Mouse (Mus musculus) stomach, embryonic 14.5 days (tissue): ENCODE measurements around the gene Islr. TPM values are rescaled to one million over a fixed set of nuclear protein-coding genes. Genes with fewer than 3 reads are reported as not detected.

Experiments used
- ATAC-seq: fragments of 200-750 bp; cut with Nextera tagmentation; 2 replicates; pipeline ENCODE4 v1.8.0; 2017; ENCODE audit warnings: low read depth, moderate TSS enrichment; ENCODE audit not compliant: insufficient number of reproducible peaks, insufficient read depth, low FRiP score
- H3K27ac ChIP-seq: fragments of 300-500 bp; sonication (generic); 2 replicates; pipeline ENCODE4 v1.5.1; 2014; ENCODE audit warnings: mild to moderate bottlenecking, low read length, moderate library complexity, mixed read lengths
- H3K27me3 ChIP-seq: fragments of 300-500 bp; sonication (generic); 2 replicates; pipeline ENCODE4 v1.6.1; 2014; ENCODE audit warnings: low read length, control low read depth, mixed read lengths; ENCODE audit not compliant: control insufficient read depth, insufficient read depth
- H3K36me3 ChIP-seq: fragments of 300-500 bp; sonication (generic); 2 replicates; pipeline ENCODE4 v1.6.1; 2014; ENCODE audit warnings: mild to moderate bottlenecking, control low read depth, low read length, moderate library complexity, mixed read lengths; ENCODE audit not compliant: control insufficient read depth, insufficient read depth
- H3K4me1 ChIP-seq: fragments of 300-500 bp; sonication (generic); 2 replicates; pipeline ENCODE4 v1.6.1; 2014; ENCODE audit warnings: low read length, control low read depth, mixed read lengths; ENCODE audit not compliant: control insufficient read depth, insufficient read depth
- H3K4me2 ChIP-seq: fragments of 300-500 bp; sonication (generic); replicated peaks from 2 replicates; pipeline ENCODE4 v1.6.1; 2014; ENCODE audit warnings: low read depth, low read length, control low read depth
- H3K4me3 ChIP-seq: fragments of 300-500 bp; sonication (generic); 2 replicates; pipeline ENCODE4 v1.5.1; 2014; ENCODE audit warnings: low read depth, low read length, control low read depth
- H3K9ac ChIP-seq: fragments of 300-500 bp; sonication (generic); replicated peaks from 2 replicates; pipeline ENCODE4 v1.6.1; 2014; ENCODE audit warnings: low read depth, mild to moderate bottlenecking, control low read depth, low read length, moderate library complexity, mixed read lengths
- H3K9me3 ChIP-seq: fragments of 300-500 bp; sonication (generic); 2 replicates; pipeline ENCODE4 v1.6.1; 2016; ENCODE audit warnings: low read depth, low read length, control low read depth; ENCODE audit not compliant: control insufficient read depth
- WGBS: fragments of 180-500 bp; shearing (Covaris S2); extraction: QIAGEN DNeasy Blood & Tissue Kit; methylation state at CpG from one replicate; pipeline ENCODE4 v1.1.7; 2014; 5-methylcytosine and 5-hydroxymethylcytosine counted together
- polyA plus RNA-seq: library from polyadenylated mRNA; unstranded; fragments of >200 nt; fragmentation: Nextera tagmentation; extraction: Ambion mirVana; gene quantifications from 2 replicates; pipeline ENCODE4 v1.2.1, GENCODE M21; 2014

Islr gene
- polyA plus RNA-seq, 1 experiment from 2014 or later, result 87.9 TPM

DNA sequence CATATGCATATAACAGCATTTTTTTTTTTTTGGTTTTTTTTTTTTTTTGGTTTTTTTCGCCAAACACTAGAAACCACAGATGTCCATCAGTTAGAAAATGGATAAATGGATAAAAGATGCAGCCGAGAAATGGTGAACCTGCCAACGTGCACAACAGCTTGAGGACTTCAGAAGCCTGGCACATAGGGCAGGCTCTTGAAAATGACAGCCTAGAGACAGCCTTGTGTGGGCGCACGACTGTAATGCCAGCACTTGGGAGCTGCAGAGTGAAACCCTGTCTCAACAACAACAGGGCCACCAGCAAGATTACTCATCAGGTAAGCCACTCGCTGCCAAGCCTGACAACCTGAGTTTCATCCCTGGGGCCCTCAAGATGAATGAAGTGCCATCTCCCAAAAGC lies 34.7 kb downstream of the Islr start:
- Histone ChIP-seq H3K4me1 (peaks cover 9% of the 10 kb centered on the region; the same call in 1 of the 2 replicates), H3K4me3 (no peak overlapping the region), H3K36me3 (no peaks in the 10 kb centered on the region), H3K27ac (no peak overlapping the region), H3K9me3 (peaks cover 7% of the 10 kb centered on the region; the same call in 1 of the 2 replicates), H3K4me2 (no peak overlapping the region), H3K27me3 (no peaks in the 10 kb centered on the region), H3K9ac (no peak overlapping the region)
- ATAC-seq, result no peak
- 83% methylated on average over 6 of the region's 6 CpGs for WGBS

DNA sequence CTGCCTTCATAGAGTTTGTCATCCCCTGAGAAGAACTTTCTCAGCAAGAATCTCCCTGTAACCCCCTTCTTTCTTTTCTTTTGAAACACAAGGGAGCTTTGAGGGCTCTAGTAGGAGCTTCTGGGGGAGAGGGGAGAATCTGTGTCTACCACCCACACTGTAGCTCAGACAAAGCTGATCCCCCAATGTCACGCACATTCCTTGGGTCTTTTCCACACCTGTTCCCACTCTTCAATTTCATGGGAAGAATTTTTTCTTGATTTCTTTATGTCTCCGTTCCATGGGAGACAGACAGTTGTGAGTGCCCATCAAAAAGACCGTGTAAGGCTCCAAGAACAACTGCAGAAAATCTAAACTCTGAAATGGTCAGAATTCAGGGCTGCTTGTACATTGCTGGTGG lies 35.2 kb downstream of the Islr start:
- 60% methylated on average over 3 of the region's 3 CpGs for WGBS
- Histone ChIP-seq H3K4me3 (no peak overlapping the region), H3K9ac (no peak overlapping the region), H3K36me3 (no peaks in the 10 kb centered on the region), H3K27me3 (no peaks in the 10 kb centered on the region), H3K9me3 (peaks cover 7% of the 10 kb centered on the region; the same call in 1 of the 2 replicates), H3K27ac (no peak overlapping the region), H3K4me2 (no peak overlapping the region), H3K4me1 (peaks cover 9% of the 10 kb centered on the region; the same call in 1 of the 2 replicates)
- ATAC-seq, result no peak

GRCm38 (mm10) chr9:58165779-58166178 lies 38.3 kb downstream of the Islr start:
- Histone ChIP-seq H3K36me3 (no peaks in the 10 kb centered on the region), H3K27ac (no peak overlapping the region), H3K4me1 (peaks cover 15% of the 10 kb centered on the region; the same call in 1 of the 2 replicates), H3K9me3 (peaks cover 7% of the 10 kb centered on the region; the same call in 1 of the 2 replicates), H3K4me3 (no peak overlapping the region), H3K4me2 (no peak overlapping the region), H3K9ac (no peak overlapping the region), H3K27me3 (no peaks in the 10 kb centered on the region)
- no peak for ATAC-seq
- WGBS, result 74% methylated on average over 1 of the region's 1 CpGs

- no peak for ATAC-seq
Measured at GRCm38 (mm10) chr9:58163146-58163545, 41.0 kb downstream of the Islr start.

DNA sequence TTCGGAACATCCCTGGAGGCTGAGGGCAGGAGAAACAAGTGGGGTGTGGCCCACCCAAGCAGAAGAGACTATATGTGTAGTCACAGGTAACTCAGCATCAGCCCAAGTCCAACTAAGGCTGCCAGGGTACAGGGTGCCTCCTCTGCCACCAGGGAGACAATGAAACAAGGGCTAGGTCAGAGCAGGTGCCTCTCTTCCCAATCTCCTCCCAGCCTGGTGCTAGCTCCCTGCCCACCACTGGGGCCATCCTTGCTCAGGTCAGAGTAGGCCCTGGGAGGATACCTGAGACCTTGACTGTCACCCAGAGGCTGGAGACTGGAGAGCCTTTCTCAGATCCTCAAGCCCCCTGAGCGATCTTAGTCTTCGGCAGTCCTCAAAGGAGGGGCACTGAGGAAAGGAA lies 41.9 kb downstream of the Islr start:
- WGBS, result 88% methylated on average over 3 of the region's 3 CpGs
- Histone ChIP-seq H3K4me2 (no peak overlapping the region), H3K27ac (no peak overlapping the region), H3K36me3 (no peaks in the 10 kb centered on the region), H3K4me1 (peaks cover 30% of the 10 kb centered on the region), H3K9me3 (peaks cover 7% of the 10 kb centered on the region; the same call in 1 of the 2 replicates), H3K27me3 (no peaks in the 10 kb centered on the region), H3K9ac (no peak overlapping the region), H3K4me3 (no peak overlapping the region)
- no peak for ATAC-seq

More at GRCm38 (mm10) chr9:58163146-58163545, 41.0 kb downstream of the Islr start:
- 66% methylated on average over 5 of the region's 5 CpGs for WGBS
- H3K4me3 ChIP-seq, result no peak overlapping the region
- no peak overlapping the region for H3K4me2 ChIP-seq
- H3K36me3 ChIP-seq, result no peaks in the 10 kb centered on the region
- no peak overlapping the region for H3K9ac ChIP-seq
- peaks cover 21% of the 10 kb centered on the region for H3K4me1 ChIP-seq
- peaks cover 7% of the 10 kb centered on the region; the same call in 1 of the 2 replicates for H3K9me3 ChIP-seq
- no peaks in the 10 kb centered on the region for H3K27me3 ChIP-seq
- no peak overlapping the region for H3K27ac ChIP-seq

DNA sequence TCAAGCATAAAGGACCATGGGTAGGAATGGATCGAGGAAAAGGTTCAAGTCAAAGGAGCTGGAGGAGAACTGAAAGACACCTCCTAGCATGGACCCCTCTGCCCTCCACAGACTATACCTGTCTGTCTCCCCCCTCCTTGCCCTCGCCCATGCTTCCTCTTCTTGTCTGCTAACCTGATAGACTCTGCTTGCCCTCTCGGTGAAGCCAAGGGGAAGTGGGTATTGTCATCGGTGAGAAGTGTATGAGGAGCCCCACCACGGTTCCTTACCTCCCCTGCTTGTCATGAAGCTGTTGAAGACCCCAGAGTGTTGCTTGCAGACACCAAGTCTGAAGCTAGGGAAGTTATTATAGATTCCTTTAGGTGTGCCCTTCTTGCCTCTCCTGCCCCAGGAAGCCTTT lies 43.8 kb downstream of the Islr start:
- Histone ChIP-seq H3K4me3 (no peak overlapping the region), H3K9ac (no peak overlapping the region), H3K4me1 (peaks cover 48% of the 10 kb centered on the region), H3K27me3 (no peaks in the 10 kb centered on the region), H3K4me2 (peak overlapping the region; percentile 78; the same call in 1 of the 2 replicates), H3K9me3 (no peaks in the 10 kb centered on the region), H3K36me3 (no peaks in the 10 kb centered on the region; the same call in 1 of the 2 replicates), H3K27ac (peak overlapping the region; percentile 97)
- 75% methylated on average over 5 of the region's 5 CpGs for whole genome bisulfite sequencing
- no peak for ATAC-seq

DNA sequence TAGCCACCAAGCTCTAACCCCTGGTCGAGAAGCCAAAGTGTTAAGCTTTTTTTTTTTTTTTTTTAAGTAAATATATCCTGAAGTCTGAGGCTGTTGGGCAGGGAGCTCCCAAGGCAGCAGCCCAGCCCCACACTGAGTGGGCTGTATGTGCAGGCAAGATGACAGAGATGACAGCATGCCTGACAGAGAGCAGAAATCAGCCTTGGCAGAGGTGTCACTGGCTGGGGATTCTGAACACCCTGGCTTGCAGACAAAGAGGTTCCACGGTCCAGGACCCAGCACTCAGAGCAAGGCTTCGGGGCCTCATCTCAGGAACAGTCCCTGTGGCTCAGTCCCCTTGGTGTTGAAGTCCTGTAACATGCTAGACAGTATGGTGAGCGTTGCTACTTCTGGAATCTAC lies 44.3 kb downstream of the Islr start:
- WGBS, result 41% methylated on average over 4 of the region's 4 CpGs
- Histone ChIP-seq H3K4me1 (peaks cover 52% of the 10 kb centered on the region), H3K9ac (no peak overlapping the region), H3K27me3 (no peaks in the 10 kb centered on the region), H3K4me3 (no peak overlapping the region), H3K9me3 (no peaks in the 10 kb centered on the region), H3K36me3 (no peaks in the 10 kb centered on the region; the same call in 1 of the 2 replicates), H3K27ac (peak overlapping the region; percentile 97), H3K4me2 (peak overlapping the region; percentile 78; the same call in 1 of the 2 replicates)
- ATAC-seq, result no peak

GRCm38 (mm10) chr9:58158541-58159311 lies 45.4 kb downstream of the Islr start:
- Histone ChIP-seq H3K4me2 (peak overlapping the region; percentile 78), H3K4me1 (peaks cover 60% of the 10 kb centered on the region), H3K9ac (peak overlapping the region; percentile 45), H3K27me3 (no peaks in the 10 kb centered on the region), H3K36me3 (no peaks in the 10 kb centered on the region; the same call in 1 of the 2 replicates), H3K9me3 (no peaks in the 10 kb centered on the region), H3K27ac (peak overlapping the region; percentile 97), H3K4me3 (peak overlapping the region; percentile 37)
- peak; percentile 90 for ATAC-seq
- 7% methylated on average over 7 of the region's 7 CpGs for WGBS
